Mouse (Mus musculus) adrenal gland, adult 18-20 months (tissue): ENCODE measurements around the gene Tlk2. TPM values are rescaled to one million over a fixed set of nuclear protein-coding genes. Genes with fewer than 3 reads are reported as not detected.

Experiments used
- DNase-seq, 2 experiments: peaks; one replicate each; pipeline ENCODE4 v3.0.0; 2021 to 2022; ENCODE audit warnings: low spot score in 2 of 2
- total RNA-seq, 2 experiments: library from RNA; stranded (reverse); gene quantifications; 1 replicate in 1 of 2; 2 replicates in 1 of 2; pipeline ENCODE4 v1.2.3; 2021

The Tlk2 gene
- total RNA-seq, 2 experiments from 2014 or later = 47.8 to 51.5 TPM

- no peak for DNase-seq
Measured at GRCm38 (mm10) chr11:105159673-105160360, 18.8 kb upstream of the Tlk2 start.

DNA sequence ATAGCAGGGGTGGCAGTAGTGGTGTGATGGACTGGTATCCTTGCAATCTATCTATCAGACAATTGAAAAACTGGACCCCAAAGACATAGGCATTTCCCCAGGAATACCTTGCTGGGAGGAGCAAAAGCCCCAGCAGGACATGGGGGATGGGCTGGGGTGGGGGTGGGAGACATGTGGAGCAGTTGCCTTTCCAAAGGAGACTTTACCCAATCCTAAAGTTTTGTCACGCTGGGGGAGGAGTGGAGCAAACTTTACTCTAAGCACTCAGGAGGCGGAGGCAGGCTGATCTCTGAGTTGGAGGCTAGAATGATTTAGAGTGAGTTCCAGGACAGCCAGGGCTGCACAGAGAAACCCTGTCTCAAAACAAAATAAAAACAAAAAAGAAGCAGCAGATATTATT, 17.2 kb upstream of the Tlk2 start:
- no peak for DNase-seq

GRCm38 (mm10) chr11:105164516-105165510, 13.8 kb upstream of the Tlk2 start:
- DNase-seq = no peak

GRCm38 (mm10) chr11:105166780-105167179, 11.8 kb upstream of the Tlk2 start:
- DNase-seq = no peak

DNA sequence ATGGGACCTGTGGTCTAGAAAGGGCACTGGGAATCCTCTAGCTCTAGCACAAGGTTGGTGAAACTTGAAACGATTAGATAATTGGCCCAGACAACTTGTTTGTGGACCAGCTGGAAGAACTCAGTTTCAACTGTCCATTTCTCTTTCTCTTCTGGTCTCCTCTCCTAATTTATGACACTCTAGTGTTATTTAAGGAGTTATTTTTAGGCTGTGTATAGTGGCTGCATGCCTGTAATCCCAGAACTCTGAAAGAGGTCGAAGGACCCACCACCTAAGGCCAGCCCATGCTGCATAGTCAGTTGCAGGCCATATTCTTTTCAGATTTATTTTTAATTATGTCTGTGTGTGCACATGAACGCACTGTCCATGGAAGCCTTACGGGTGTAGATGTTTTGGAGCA, 916 bp downstream of the Tlk2 start:
- no peak for DNase-seq

DNA sequence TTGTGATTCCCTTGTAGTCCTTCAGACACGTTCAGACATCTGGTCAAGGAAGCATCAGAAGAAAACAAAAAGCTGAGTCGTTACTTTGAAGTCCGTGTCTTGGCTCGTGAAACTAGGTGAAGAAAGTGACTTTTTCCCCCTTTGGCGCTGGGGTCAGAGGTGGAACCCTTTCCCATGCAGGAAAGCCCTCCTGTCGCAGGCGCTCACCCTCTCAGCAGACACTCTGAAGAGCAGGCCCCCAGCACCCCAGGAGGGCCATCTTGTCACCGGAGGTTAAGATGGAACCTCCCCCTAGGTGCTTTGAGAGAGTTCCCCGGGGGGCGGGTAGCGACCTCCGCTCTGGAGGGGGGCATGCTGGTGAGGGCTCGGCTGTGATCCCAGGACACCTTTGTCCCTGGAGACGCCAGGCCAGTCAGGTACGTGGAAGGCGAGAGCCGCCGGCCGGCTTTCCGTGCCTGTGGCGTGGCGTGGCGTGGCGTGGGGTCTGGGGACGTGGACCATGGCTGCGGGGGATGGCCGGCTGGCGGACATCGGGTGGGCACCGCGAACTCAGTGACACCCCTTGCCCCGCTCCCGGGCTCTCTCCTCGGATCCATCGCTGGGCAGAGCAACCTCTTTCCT, 2.0 kb downstream of the Tlk2 start:
- peak; percentile 36 to 50 for DNase-seq

GRCm38 (mm10) chr11:105181126-105181637, 2.6 kb downstream of the Tlk2 start:
- DNase-seq = peak; percentile 87 to 91

DNA sequence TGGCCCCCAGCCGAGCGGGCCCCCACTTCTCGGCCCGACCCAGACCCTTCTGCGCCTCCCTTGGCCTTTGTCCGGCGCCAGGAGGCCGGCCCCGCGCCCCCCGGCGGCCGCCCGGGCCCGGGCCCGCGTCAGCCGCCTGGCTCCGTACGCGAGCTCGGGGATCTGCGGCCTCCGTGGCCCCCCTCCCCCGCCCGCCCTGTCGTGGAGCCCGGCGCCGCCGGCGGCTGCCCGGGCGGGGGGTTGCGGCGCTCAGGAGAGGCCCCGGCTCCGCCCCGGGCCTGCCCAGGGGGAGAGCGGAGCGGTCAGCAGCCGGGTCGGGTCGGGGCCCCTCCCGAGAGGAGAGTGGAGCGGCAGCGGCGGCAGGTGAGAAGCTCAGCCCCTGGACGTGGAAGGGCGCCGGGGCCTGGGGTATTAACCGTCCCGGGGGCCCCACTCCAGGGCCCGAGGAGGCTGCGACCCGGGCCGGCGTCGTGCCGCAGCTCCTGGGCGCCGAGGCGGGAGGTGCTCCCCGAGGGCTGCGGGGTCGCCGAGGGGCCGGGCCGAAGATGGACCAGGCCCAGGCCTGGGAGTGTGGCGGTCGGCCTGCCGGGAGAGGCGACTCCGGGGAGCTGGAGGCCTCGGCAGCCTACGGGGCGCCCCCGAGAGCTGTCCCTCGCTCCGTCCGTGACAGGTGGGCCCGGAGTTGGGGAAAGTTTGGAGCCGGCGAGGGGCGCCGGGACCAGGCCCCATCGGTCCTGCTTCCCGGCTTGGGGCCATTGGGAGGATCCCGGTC, 3.3 kb downstream of the Tlk2 start:
- peak; percentile 55 to 64 for DNase-seq

- no peak for DNase-seq
Measured at GRCm38 (mm10) chr11:105182461-105182855, 3.9 kb downstream of the Tlk2 start.

DNA sequence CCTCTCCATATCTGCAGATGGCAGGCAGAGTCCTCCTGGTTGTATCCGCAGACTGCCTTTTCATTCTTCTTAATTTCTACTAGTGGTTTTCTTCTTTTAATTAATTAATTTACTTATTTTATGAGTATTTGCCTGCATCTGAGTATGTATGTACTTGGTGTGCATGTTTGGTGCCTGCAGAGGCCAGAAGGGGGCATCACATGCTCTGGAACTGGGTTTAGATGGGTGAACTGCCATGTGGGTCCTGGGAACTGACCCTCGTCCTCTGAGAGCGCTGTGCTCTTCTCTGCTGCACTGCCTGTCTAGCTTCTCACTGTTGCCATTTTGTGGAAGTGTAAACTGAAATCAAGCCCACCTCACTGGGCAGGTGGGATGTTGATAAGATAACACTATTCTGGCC, 6.1 kb downstream of the Tlk2 start:
- no peak for DNase-seq

DNA sequence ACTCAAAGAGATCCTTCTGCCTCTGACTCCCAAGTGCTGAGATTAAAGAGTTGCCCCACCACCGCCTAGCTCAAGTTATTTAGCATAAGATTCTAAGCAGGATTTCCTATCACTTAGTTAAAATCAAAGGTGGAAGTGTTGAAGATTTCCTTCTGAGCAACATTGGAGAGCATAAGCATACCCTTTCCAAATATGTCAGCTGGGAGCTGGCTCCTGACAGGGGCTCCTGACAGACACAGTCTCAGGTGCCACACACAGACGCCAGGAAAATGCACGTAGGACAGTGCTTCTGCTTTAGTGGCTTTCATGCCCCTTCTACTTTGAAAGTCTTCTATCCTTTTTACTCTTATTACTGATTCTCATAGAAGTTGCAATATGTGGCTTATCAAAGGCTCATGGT, 13.6 kb downstream of the Tlk2 start:
- no peak for DNase-seq

DNA sequence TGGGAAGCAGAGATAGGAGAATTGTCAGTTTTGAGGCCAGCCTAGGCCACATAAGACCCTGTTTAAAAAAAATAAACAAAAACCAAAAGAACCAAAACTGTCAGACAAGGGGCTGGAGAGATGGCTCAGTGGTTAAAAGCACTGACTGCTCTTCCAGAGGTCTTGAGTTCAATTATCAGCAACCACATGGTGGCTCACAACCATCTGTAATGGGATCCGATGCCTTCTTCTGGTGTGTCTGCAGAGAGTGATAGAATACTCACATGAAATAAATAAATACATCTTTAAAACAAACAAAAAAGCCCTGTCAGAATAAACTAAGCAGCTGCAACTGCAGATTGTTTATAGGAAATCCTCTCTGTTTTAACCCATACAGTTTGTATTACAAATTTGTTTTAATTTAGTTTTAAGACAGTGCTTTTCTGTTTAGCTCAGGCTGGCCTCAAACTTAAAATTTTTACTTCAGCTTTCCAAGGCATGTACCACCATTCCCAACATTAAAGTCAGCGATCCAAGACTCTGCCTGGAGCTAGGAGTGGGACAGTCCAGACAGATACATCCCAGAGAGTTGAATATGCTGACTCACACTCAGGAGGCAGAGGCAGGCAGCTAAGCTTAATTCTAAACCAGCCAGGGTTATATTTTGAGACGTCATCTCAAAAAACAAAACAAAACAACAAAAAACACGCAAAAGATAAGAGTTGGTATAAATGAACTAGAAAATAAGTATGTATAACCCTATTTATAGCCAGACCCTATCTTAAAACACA, 18.5 kb downstream of the Tlk2 start:
- no peak for DNase-seq

GRCm38 (mm10) chr11:105202403-105202802, 23.8 kb downstream of the Tlk2 start:
- no peak for DNase-seq

GRCm38 (mm10) chr11:105210007-105210406, 31.4 kb downstream of the Tlk2 start:
- no peak for DNase-seq

GRCm38 (mm10) chr11:105214257-105214656, 35.6 kb downstream of the Tlk2 start:
- no peak for DNase-seq

DNA sequence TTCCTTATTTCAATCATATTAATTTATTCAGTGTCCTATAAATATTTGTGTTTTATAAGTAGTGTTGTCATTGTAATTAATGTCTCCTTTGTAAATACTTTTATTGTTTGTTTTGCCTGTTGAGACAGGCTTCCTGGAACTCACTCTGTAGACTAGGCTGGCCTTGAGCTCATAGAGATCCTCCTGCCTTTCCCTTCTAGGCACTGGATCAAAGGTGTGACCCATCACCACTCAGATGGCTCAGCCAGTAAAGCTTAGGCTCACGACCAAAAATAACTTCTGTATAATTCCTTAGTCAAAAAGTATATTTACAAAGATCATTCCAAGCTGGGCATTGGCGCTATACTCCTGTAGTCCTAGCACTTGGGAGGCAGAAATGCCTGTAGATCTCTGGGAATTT, 39.2 kb downstream of the Tlk2 start:
- no peak for DNase-seq

DNA sequence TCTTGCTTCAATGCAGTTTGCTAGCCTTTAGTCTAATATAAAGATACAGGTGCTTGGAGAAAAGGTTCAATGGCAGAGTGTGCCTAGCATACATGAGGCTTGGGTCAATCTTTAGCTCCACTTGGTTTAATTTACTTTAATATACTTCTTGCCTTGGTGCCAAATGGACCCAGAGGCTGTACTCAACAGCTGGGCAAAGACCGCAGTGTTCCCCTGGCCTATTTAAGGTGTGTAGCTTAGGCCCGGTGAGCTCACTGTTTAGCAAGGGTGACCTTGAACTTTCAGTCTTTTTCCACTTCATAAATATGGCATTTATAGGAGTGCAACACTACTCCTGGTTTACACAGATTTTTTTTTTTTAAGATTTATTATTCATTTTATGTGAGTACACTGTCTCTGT, 55.9 kb downstream of the Tlk2 start:
- DNase-seq = no peak

DNA sequence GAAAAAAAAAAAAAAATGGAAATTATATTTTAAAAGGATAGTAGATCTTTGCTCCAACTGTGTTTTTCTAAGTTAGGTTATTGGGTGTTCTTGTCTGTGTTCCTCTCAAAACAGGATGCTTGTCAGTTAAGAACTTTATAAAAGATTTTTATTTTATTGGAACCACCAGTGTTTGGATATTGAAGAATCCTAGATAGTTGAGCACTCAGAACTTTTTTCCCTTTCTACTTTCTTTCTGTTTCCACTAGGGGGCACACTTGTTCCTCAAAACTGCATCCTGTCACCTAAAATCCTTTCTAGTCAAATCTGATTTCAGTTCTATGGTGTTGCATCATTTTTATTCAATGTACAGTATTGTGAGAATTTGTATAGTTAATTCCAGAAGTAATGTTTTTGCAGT, 62.4 kb downstream of the Tlk2 start:
- no peak for DNase-seq

DNA sequence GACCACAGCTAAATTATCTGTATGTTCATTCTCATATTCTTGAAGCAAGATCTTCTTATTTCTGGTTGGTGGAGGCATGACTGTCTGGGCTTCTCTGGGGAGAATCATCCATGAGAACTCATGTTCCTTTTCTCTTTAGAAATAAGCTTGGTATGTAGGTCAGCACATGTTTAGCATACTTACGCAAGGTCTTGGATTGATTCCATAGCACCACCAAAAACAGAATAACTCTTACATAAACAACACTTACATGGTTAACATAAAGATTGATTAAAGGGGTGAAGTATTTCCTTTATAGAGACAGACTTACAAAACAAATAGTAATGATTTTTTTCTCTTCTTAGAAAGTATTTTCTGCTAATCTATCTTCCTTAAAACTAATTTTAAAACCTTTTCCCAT, 67.8 kb downstream of the Tlk2 start:
- DNase-seq = no peak

GRCm38 (mm10) chr11:105246785-105247184, 68.2 kb downstream of the Tlk2 start:
- no peak for DNase-seq
